Mouse (Mus musculus) stomach, postnatal 0 days (tissue): Measurements from ENCODE around the gene Kdm2b.

Experiments
- CTCF ChIP-seq: IDR thresholded peaks from 2 replicates; pipeline ENCODE4 v1.5.1; 2016; ENCODE audit warnings: antibody characterized with exemption, low read depth, mild to moderate bottlenecking, moderate library complexity
- EP300 ChIP-seq: optimal IDR thresholded peaks from 2 replicates; pipeline ENCODE3; 2016; ENCODE audit warnings: antibody characterized with exemption

- TF ChIP-seq EP300 = no peak
- TF ChIP-seq CTCF = peak; percentile 26; the same call in 1 of the 2 replicates
Measured at GRCm38 (mm10) chr5:122986091-122986493, 3.5 kb downstream of the Kdm2b start.
